Mouse (Mus musculus) heart, postnatal 0 days (tissue): Measurements from ENCODE around the gene Treh. TPM values are rescaled to one million over a fixed set of nuclear protein-coding genes. Genes with fewer than 3 reads are reported as not detected.

Experiments used
- ATAC-seq: fragments of 200-750 bp; cut with Nextera tagmentation; 2 replicates; pipeline ENCODE4 v1.8.0; 2017; ENCODE audit warnings: low read depth, moderate number of reproducible peaks, moderate library complexity; ENCODE audit not compliant: insufficient read depth
- DNase-seq: peaks from one replicate; pipeline ENCODE4 v3.0.0-alpha.2; 2016; ENCODE audit warnings: low spot score
- H3K27ac ChIP-seq: fragments of 300-500 bp; sonication (generic); 2 replicates; pipeline ENCODE4 v1.5.1; 2014; ENCODE audit warnings: low read depth, mild to moderate bottlenecking
- H3K27me3 ChIP-seq: fragments of 300-500 bp; sonication (generic); 2 replicates; pipeline ENCODE4 v1.6.1; 2014; ENCODE audit warnings: low read length, mixed read lengths; ENCODE audit not compliant: control insufficient read depth, insufficient read depth
- H3K36me3 ChIP-seq: fragments of 300-500 bp; sonication (generic); replicated peaks from 2 replicates; pipeline ENCODE4 v1.6.1; 2014; ENCODE audit warnings: low read length, mixed read lengths; ENCODE audit not compliant: control insufficient read depth, insufficient read depth
- H3K4me1 ChIP-seq: fragments of 300-500 bp; sonication (generic); 2 replicates; pipeline ENCODE4 v1.6.1; 2014; ENCODE audit warnings: antibody characterized with exemption; ENCODE audit not compliant: control insufficient read depth, insufficient read depth
- H3K4me2 ChIP-seq: fragments of 300-500 bp; sonication (generic); 2 replicates; pipeline ENCODE4 v1.6.1; 2014; ENCODE audit warnings: low read depth, mild to moderate bottlenecking, low read length, moderate library complexity
- H3K4me3 ChIP-seq: fragments of 300-500 bp; sonication (generic); 2 replicates; pipeline ENCODE4 v1.5.1; 2014; ENCODE audit warnings: low read depth, low read length
- H3K9ac ChIP-seq: fragments of 300-500 bp; sonication (generic); replicated peaks from 2 replicates; pipeline ENCODE4 v1.6.1; 2014; ENCODE audit warnings: low read depth, low read length, mixed read lengths
- H3K9me3 ChIP-seq: fragments of 300-500 bp; sonication (generic); replicated peaks from 2 replicates; pipeline ENCODE4 v1.6.1; 2016; ENCODE audit warnings: low read length; ENCODE audit not compliant: control insufficient read depth
- CTCF ChIP-seq: IDR thresholded peaks from 2 replicates; pipeline ENCODE4 v1.5.1; 2016; ENCODE audit warnings: antibody characterized with exemption, control low read depth, low read depth
- EP300 ChIP-seq: IDR thresholded peaks from 2 replicates; pipeline ENCODE4 v1.6.1; 2016; ENCODE audit warnings: antibody characterized with exemption, low read depth
- WGBS: fragments of 180-500 bp; shearing (Covaris S2); extraction: QIAGEN DNeasy Blood & Tissue Kit; methylation state at CpG from one replicate; pipeline ENCODE4 v1.1.7; 2014; 5-methylcytosine and 5-hydroxymethylcytosine counted together
- polyA plus RNA-seq: library from polyadenylated mRNA; unstranded; fragments of >200 nt; fragmentation: Nextera tagmentation; extraction: Ambion mirVana; gene quantifications from 2 replicates; pipeline ENCODE4 v1.2.1, GENCODE M21; 2015
- total RNA-seq: library from RNA; depleted of rRNA; stranded (reverse); fragments of >200 nt; gene quantifications from 2 replicates; pipeline ENCODE4 v1.2.3, GENCODE M21; 2014; ENCODE audit warnings: low replicate concordance

Treh gene
- total and polyA plus RNA-seq, 2 experiments from 2014 or later: not detected

DNA sequence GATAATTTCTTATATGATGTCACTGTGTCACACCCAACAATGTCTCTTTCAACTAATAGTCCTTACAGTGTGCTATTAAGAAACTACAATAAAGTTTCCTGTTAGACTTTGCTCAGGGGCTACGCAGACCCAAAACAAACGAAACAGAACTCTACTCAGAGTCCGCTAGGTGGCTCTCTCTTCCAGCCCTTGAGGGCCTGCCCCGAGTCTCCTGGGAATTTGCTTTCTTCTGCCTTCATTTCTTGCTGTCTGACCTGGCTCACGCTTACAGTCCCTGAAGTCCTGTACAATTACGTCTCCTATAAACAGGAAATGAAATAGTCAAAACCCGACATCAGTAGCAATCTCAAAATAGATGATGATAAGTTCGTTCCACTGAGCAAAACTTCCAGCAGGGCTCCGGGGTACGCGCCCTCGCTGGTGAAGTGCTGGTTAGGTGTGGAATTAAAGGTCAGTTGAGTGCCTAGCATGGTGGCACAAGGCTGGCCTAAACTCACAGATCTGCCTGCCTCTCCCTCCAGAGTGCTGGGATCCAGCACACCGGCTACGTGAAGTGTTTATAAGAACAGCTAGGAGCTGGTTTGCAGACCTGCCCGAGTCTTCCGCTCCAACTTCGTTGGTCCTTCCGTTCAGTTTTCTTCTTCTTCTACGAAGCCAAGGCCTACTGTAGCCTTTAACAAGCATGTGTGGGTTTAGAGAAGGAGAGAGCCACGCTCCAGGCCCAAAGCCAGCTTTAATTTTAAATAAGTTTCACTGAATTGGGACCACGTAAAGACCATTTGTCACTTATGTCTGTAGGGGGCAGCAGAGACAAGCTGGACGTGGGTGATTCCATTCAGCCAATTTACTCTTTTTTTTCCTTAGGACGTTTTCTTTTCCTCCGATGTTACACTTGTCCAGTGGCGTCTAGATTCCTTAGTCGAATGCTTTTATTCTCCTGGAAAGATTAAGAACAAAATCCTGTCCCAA lies 17.7 kb upstream of the Treh start:
- no peak overlapping the region for H3K27ac ChIP-seq
- 17% methylated on average over 26 of the region's 26 CpGs for WGBS
- peak overlapping the region; percentile 69 for H3K4me2 ChIP-seq
- no peaks in the 10 kb centered on the region for H3K27me3 ChIP-seq
- peak; percentile 77 for ATAC-seq
- no peaks in the 10 kb centered on the region for H3K36me3 ChIP-seq
- TF ChIP-seq CTCF: peak; percentile 80
- TF ChIP-seq EP300: no peak
- no peaks in the 10 kb centered on the region for H3K4me1 ChIP-seq
- peak overlapping the region; percentile 29 for H3K4me3 ChIP-seq
- 0 out of 2 replicates have a peak, but pooled peaks cover 2% of the 10 kb centered on the region for H3K9me3 ChIP-seq
- peak; percentile 83 for DNase-seq
- no peak overlapping the region for H3K9ac ChIP-seq

DNA sequence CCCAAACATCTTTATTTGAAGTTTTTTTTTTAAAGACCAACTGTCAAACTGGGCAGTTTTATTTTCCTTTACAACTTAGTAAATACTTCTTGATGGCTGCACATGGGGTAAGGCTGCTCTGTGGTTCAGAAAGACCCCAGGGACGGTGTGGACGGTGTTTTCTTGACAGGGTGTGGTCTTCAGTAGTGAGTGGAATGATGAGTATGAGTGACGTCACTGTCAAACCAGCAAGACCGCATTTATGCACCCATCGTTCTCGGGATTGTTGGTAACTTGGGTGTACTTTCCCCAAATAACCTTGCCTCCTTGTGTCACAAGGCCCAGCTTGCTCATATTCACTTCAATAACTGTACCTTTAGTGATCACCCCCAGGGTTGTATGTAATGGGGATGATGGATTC lies 9.3 kb upstream of the Treh start:
- DNase-seq: no peak
- Histone ChIP-seq H3K36me3 (no peaks in the 10 kb centered on the region), H3K9me3 (peaks cover 5% of the 10 kb centered on the region; the same call in 1 of the 2 replicates), H3K27ac (no peak overlapping the region), H3K4me3 (no peak overlapping the region), H3K9ac (no peak overlapping the region), H3K27me3 (no peaks in the 10 kb centered on the region), H3K4me1 (no peaks in the 10 kb centered on the region), H3K4me2 (no peak overlapping the region)
- ATAC-seq: no peak
- 74% methylated on average over 6 of the region's 6 CpGs for WGBS
- TF ChIP-seq CTCF (no peak), EP300 (no peak)

DNA sequence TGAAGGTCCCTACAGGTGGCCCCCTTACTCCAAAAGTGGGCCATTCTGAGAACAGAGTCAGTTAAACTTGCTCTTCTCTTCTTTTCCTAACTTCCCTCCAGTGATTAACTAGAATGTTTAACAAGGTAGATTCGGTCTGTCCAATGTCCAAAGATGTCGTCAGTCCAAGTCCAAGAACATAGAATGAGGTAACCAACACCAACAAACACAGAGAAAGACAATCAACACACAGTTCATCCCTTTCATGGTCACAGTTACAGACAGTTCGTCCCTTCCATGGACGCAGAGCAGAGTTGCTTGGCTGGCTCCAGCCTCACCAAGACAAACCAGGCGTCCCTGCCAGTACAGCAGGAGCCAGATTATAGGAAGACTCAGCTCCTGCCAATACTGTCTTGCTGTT lies 1.6 kb upstream of the Treh start:
- ATAC-seq (no peak), DNase-seq (no peak)
- Histone ChIP-seq H3K27me3 (no peaks in the 10 kb centered on the region), H3K9me3 (no peaks in the 10 kb centered on the region), H3K4me2 (no peak overlapping the region), H3K9ac (no peak overlapping the region), H3K36me3 (no peaks in the 10 kb centered on the region), H3K4me1 (no peaks in the 10 kb centered on the region), H3K27ac (no peak overlapping the region), H3K4me3 (no peak overlapping the region)
- 83% methylated on average over 5 of the region's 5 CpGs for WGBS
- TF ChIP-seq CTCF (no peak), EP300 (no peak)

DNA sequence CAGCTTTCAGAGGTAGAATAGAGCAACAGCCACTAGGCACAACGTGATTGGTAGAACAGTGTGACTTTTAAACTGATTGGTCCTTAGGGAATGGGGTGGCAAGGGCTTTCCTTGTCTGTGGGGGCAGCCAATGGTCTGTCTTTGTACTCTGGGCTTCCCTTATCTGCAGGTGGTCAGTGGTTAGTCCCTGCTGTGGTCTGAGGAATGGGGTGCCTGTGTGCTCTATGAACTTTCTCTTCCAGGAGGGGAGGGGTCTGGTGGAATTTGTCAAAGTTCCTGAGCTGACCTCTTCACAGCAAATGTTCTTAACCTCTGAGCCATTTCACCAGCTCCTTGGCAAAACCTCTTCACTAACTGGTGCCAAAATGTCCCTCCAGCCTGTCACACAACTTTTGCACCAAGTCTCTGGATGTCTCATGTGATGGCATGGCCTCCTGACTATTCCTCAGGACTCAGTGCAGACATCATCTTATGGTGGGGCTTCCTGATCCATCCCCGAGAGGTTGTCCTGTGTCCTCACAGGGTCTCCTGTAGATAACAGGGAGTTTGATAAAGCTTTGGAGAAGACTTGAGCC lies 655 bp upstream of the Treh start:
- 55% methylated on average over 2 of the region's 2 CpGs for WGBS
- Histone ChIP-seq H3K9ac (no peak overlapping the region), H3K4me2 (no peak overlapping the region), H3K27ac (no peak overlapping the region), H3K27me3 (no peaks in the 10 kb centered on the region), H3K9me3 (no peaks in the 10 kb centered on the region), H3K4me1 (no peaks in the 10 kb centered on the region), H3K4me3 (no peak overlapping the region), H3K36me3 (no peaks in the 10 kb centered on the region)
- ATAC-seq (no peak), DNase-seq (no peak)
- TF ChIP-seq CTCF: no peak
- no peak for TF ChIP-seq EP300

DNA sequence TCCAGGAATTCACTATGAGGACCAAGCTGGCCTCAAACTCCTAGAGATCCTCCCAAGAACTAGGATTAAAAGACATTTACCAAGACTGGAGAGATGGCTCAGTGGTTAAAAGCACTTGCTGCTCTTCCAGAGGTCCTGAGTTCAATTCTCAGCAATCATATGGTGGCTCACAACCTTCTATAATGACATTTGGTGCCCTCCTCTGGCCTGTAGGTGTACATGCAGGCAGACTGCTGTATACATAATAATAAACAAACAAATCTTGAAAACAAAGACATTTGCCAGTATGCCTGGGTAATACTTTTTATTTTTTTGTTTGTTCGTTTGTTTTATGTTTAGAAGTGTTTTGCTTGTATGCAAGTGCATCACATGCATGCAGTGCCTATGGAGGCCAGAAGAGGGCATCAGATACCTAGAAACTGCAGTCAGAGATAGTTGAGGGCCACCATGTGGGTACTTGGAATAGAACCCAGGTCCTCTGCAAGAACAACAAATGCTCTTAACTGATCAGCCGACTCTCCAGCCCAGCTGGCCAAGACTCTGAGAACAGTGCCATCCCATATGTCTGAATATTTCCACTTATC lies 5.3 kb downstream of the Treh start:
- Histone ChIP-seq H3K36me3 (no peaks in the 10 kb centered on the region), H3K27ac (no peak overlapping the region), H3K27me3 (no peaks in the 10 kb centered on the region), H3K4me1 (no peaks in the 10 kb centered on the region), H3K9me3 (no peaks in the 10 kb centered on the region), H3K4me2 (no peak overlapping the region), H3K9ac (no peak overlapping the region), H3K4me3 (no peak overlapping the region)
- ATAC-seq (no peak), DNase-seq (no peak)
- 84% methylated on average over 2 of the region's 2 CpGs for WGBS
- TF ChIP-seq CTCF (peak; percentile 4; the same call in 1 of the 2 replicates), EP300 (no peak)
